Mouse (Mus musculus) kidney, adult 2 months (tissue): ENCODE results near the gene Atf6b. TPM values are rescaled to one million over a fixed set of nuclear protein-coding genes. Genes with fewer than 3 reads are reported as not detected.

Source experiments
- DNase-seq: peaks from one replicate; pipeline ENCODE4 v3.0.0; 2021
- H3K27ac ChIP-seq: fragments of 200-500 bp; 2 replicates; pipeline ENCODE4 v1.5.1; 2012; ENCODE audit warnings: low read depth, low read length, control low read depth, inconsistent platforms; ENCODE audit not compliant: insufficient read depth
- H3K27me3 ChIP-seq: fragments of 200-500 bp; replicated peaks from 2 replicates; pipeline ENCODE4 v1.6.1; 2012; ENCODE audit warnings: mild to moderate bottlenecking, moderate library complexity, low read length, inconsistent platforms; ENCODE audit not compliant: control insufficient read depth, insufficient read depth
- H3K36me3 ChIP-seq: fragments of 200-500 bp; 2 replicates; pipeline ENCODE4 v1.6.1; 2012; ENCODE audit warnings: mild to moderate bottlenecking, moderate library complexity, low read length, inconsistent platforms; ENCODE audit not compliant: control insufficient read depth, insufficient read depth
- H3K4me1 ChIP-seq: fragments of 200-500 bp; 2 replicates; pipeline ENCODE4 v1.6.1; 2011; ENCODE audit warnings: low read length; ENCODE audit not compliant: control insufficient read depth, insufficient read depth
- H3K4me3 ChIP-seq: fragments of 200-500 bp; 2 replicates; pipeline ENCODE4 v1.5.1; 2011; ENCODE audit warnings: mild to moderate bottlenecking, low read depth, low read length, control low read depth; ENCODE audit not compliant: insufficient read depth
- CTCF ChIP-seq: fragments of 200-500 bp; conservative IDR thresholded peaks from 2 replicates; pipeline ENCODE4 v1.5.1; 2011; ENCODE audit warnings: low read depth, mild to moderate bottlenecking, control low read depth, low read length, moderate library complexity, mixed read lengths; ENCODE audit not compliant: insufficient read depth, insufficient read length
- POLR2A ChIP-seq: fragments of 200-500 bp; IDR thresholded peaks from one replicate; pipeline ENCODE4 v1.6.1; 2011; ENCODE audit warnings: low read depth, low read length, control low read depth
- WGBS: fragments of 180-500 bp; shearing (Covaris S2); methylation state at CpG from one replicate; pipeline ENCODE4 v1.1.7; 2018; 5-methylcytosine and 5-hydroxymethylcytosine counted together
- polyA plus RNA-seq: library from polyadenylated mRNA; depleted of rRNA; stranded (reverse); fragments of >200 nt; gene quantifications from 2 replicates; pipeline ENCODE4 v1.2.3, GENCODE M21; 2012; rRNA removed

Gene Atf6b
- polyA plus RNA-seq: 52.5 and 65.5 TPM in 2 replicates

- Histone ChIP-seq H3K4me3 (peak within 1 kb of the TSS; percentile 78), H3K27ac (peak within 1 kb of the TSS; percentile 24; the same call in 1 of the 2 replicates), H3K36me3 (no peaks in the 10 kb centered on the region), H3K4me1 (peaks cover 3% of the 10 kb centered on the region; the same call in 1 of the 2 replicates), H3K27me3 (no peaks in the 10 kb centered on the region)
- peak; percentile 99 for DNase-seq
- WGBS: under 1% methylated on average over 66 of the region's 66 CpGs
- TF ChIP-seq CTCF (no peak), POLR2A (peak; percentile 29)
Observed at GRCm38 (mm10) chr17:34646906-34647787, at the start of gene Atf6b. Gene Atf6b, plus strand, starts transcription at chr17:34647146.

GRCm38 (mm10) chr17:34597566-34598095, 49.3 kb upstream of the Atf6b start, which contains the start of gene Ager:
Gene Ager, plus strand, starts transcription at chr17:34597862.
- TF ChIP-seq CTCF (no peak), POLR2A (no peak)
- H3K27ac ChIP-seq: no peak within 1 kb of the TSS
- peaks cover 9% of the 10 kb centered on the region for H3K4me1 ChIP-seq
- no peak within 1 kb of the TSS for H3K4me3 ChIP-seq
- no peak for DNase-seq
- H3K27me3 ChIP-seq: no peaks in the 10 kb centered on the region
- 22% methylated on average over 6 of the region's 6 CpGs for WGBS
- peaks cover 4% of the 10 kb centered on the region; the same call in 1 of the 2 replicates for H3K36me3 ChIP-seq

- peaks cover 4% of the 10 kb centered on the region; the same call in 1 of the 2 replicates for H3K36me3 ChIP-seq
- H3K27me3 ChIP-seq: no peaks in the 10 kb centered on the region
- DNase-seq: no peak
- TF ChIP-seq CTCF (no peak), POLR2A (no peak)
- peaks cover 14% of the 10 kb centered on the region; the same call in 1 of the 2 replicates for H3K4me1 ChIP-seq
- no peak overlapping the region for H3K4me3 ChIP-seq
- 75% methylated on average over 9 of the region's 9 CpGs for WGBS
- no peak overlapping the region for H3K27ac ChIP-seq
Observed at GRCm38 (mm10) chr17:34599891-34600290, 47.1 kb upstream of the Atf6b start.

GRCm38 (mm10) chr17:34601796-34602195, 45.1 kb upstream of the Atf6b start:
- WGBS: 79% methylated on average over 12 of the region's 12 CpGs
- Histone ChIP-seq H3K4me3 (no peak overlapping the region), H3K27me3 (no peaks in the 10 kb centered on the region), H3K27ac (no peak overlapping the region), H3K4me1 (peaks cover 20% of the 10 kb centered on the region; the same call in 1 of the 2 replicates), H3K36me3 (no peaks in the 10 kb centered on the region)
- TF ChIP-seq CTCF: no peak
- TF ChIP-seq POLR2A: no peak
- no peak for DNase-seq

- Histone ChIP-seq H3K4me1 (peaks cover 26% of the 10 kb centered on the region), H3K4me3 (peak within 1 kb of the TSS; percentile 93), H3K36me3 (no peaks in the 10 kb centered on the region), H3K27me3 (no peaks in the 10 kb centered on the region), H3K27ac (peak within 1 kb of the TSS; percentile 97)
- peak; percentile 100 for DNase-seq
- TF ChIP-seq CTCF: no peak
- TF ChIP-seq POLR2A: peak; percentile 28
- under 1% methylated on average over 30 of the region's 30 CpGs for WGBS
Observed at GRCm38 (mm10) chr17:34603375-34604060, 43.4 kb upstream of the Atf6b start, which contains the start of gene Rnf5. Gene Rnf5, minus strand, starts transcription at chr17:34603690.

- under 1% methylated on average over 34 of the region's 35 CpGs for WGBS
- DNase-seq: peak; percentile 100
- Histone ChIP-seq H3K27ac (peak within 1 kb of the TSS; percentile 97), H3K27me3 (no peaks in the 10 kb centered on the region), H3K4me1 (peaks cover 31% of the 10 kb centered on the region), H3K36me3 (no peaks in the 10 kb centered on the region), H3K4me3 (peak within 1 kb of the TSS; percentile 93)
- TF ChIP-seq CTCF (no peak), POLR2A (peak; percentile 91)
Observed at GRCm38 (mm10) chr17:34604061-34604508, 42.9 kb upstream of the Atf6b start, which contains the start of gene Agpat1. Gene Agpat1, plus strand, starts transcription at chr17:34604262.
